Mouse (Mus musculus): ENCODE measurements around the gene Tmem256.

DNA sequence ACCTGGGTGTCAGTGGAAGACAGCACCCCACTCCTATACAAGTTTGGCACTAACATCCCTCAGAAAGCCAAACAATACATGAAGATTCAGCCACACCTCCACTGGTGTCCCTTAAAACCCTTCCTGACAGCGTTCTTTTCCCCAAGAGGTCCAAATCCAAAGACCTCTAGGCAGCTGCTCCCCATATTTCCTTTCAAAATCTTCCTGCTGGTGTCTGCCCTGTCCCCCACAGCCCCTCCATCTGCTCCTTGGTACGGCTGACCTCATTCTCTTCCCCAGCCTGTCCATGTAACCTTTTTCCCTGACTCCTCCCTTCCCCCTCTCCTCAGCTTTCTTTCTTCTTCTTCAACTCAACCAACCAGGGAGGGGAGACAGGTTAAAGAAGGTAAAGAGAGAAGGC is 14.9 kb upstream of the Tmem256 start:
- TF ChIP-seq POLR2A (IDR thresholded peaks at IDR 0.05; ENCODE audit: control insufficient read depth, extremely low read depth, insufficient read depth, low read length, poor library complexity) (no peak), CTCF (IDR thresholded peaks at IDR 0.05; ENCODE audit: borderline replicate concordance, control insufficient read depth, extremely low read depth, insufficient read depth, low read length, poor library complexity) (no peak)

All from thymus, adult 2 months (tissue).